Mouse (Mus musculus) erythroblast, embryonic 14.5 days (primary cell): ENCODE results near the gene Slc38a3.

Experiments used
- GATA1 ChIP-seq: IDR thresholded peaks from 2 replicates; pipeline ENCODE4 v1.6.1; 2012; ENCODE audit warnings: low read length, inconsistent platforms, mixed read lengths
- TAL1 ChIP-seq: IDR thresholded peaks from 3 replicates; pipeline ENCODE4 v1.6.1; 2012; ENCODE audit warnings: low read length, inconsistent platforms, mixed read lengths

- TF ChIP-seq TAL1 (no peak), GATA1 (no peak)
These were observed 10.2 kb upstream of the Slc38a3 start, which contains the start of gene Gnat1 for GRCm38 (mm10) chr9:107679501-107679900.
